Mouse (Mus musculus): ENCODE data around the gene Bdnf. TPM values are rescaled to one million over a fixed set of nuclear protein-coding genes. Genes with fewer than 3 reads are reported as not detected.

Gene Bdnf
- polyA plus RNA-seq, 1 experiment from 2014 or later = 3.2 TPM

- Histone ChIP-seq H3K36me3 (no peaks in the 10 kb centered on the region), H3K4me3 (replicated peaks) (no peak overlapping the region), H3K27ac (replicated peaks) (no peak overlapping the region), H3K9me3 (replicated peaks) (no peaks in the 10 kb centered on the region), H3K9ac (no peak overlapping the region), H3K4me2 (replicated peaks) (no peak overlapping the region), H3K4me1 (no peaks in the 10 kb centered on the region), H3K27me3 (no peaks in the 10 kb centered on the region)
- WGBS = 56% methylated on average over 3 of the region's 3 CpGs
- no peak for ATAC-seq (ENCODE audit: insufficient number of reproducible peaks, low FRiP score, low TSS enrichment, low read depth)
Measured at GRCm38 (mm10) chr2:109743208-109743960, 68.9 kb downstream of the Bdnf start.

DNA sequence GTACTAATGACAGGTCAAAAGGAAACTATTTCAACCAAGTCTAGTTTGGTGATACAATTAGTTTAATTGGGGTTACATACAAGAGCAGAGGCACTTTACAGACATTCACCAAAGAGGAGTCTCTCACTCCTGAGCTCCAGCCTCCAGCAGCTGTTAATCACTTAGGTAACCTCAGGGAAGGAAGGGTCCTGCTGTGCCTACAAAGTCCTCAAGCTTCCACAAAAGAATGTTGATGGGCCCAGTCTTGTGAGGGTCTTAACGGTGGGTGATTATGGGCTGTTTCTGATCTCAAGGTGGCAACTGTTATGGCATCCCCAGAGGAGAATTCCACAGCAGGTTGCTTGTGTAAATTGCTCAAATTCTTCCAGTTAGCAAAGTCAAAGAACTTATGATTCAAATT, 71.7 kb downstream of the Bdnf start:
- H3K27me3 ChIP-seq = no peaks in the 10 kb centered on the region
- H3K4me3 ChIP-seq (replicated peaks) = no peak overlapping the region
- no peak for ATAC-seq (ENCODE audit: insufficient number of reproducible peaks, low FRiP score, low TSS enrichment, low read depth)
- H3K9ac ChIP-seq = no peak overlapping the region
- H3K4me2 ChIP-seq (replicated peaks) = no peak overlapping the region
- WGBS = 13% methylated on average over 1 of the region's 1 CpGs
- no peak overlapping the region for H3K27ac ChIP-seq (replicated peaks)
- H3K9me3 ChIP-seq (replicated peaks) = no peaks in the 10 kb centered on the region
- no peaks in the 10 kb centered on the region for H3K36me3 ChIP-seq
- H3K4me1 ChIP-seq = no peaks in the 10 kb centered on the region

GRCm38 (mm10) chr2:109748412-109748811, 73.9 kb downstream of the Bdnf start:
- H3K9me3 ChIP-seq (replicated peaks) = no peaks in the 10 kb centered on the region
- no peaks in the 10 kb centered on the region for H3K27me3 ChIP-seq
- H3K36me3 ChIP-seq = no peaks in the 10 kb centered on the region
- no peak overlapping the region for H3K4me3 ChIP-seq (replicated peaks)
- H3K4me2 ChIP-seq (replicated peaks) = no peak overlapping the region
- H3K4me1 ChIP-seq = no peaks in the 10 kb centered on the region
- no peak for ATAC-seq (ENCODE audit: insufficient number of reproducible peaks, low FRiP score, low TSS enrichment, low read depth)
- H3K27ac ChIP-seq (replicated peaks) = no peak overlapping the region
- H3K9ac ChIP-seq = no peak overlapping the region

- Histone ChIP-seq H3K4me1 (no peaks in the 10 kb centered on the region), H3K9me3 (replicated peaks) (no peaks in the 10 kb centered on the region), H3K36me3 (no peaks in the 10 kb centered on the region), H3K9ac (no peak overlapping the region), H3K4me2 (replicated peaks) (no peak overlapping the region), H3K27ac (replicated peaks) (no peak overlapping the region), H3K27me3 (no peaks in the 10 kb centered on the region), H3K4me3 (replicated peaks) (no peak overlapping the region)
- WGBS = 69% methylated on average over 4 of the region's 4 CpGs
- no peak for ATAC-seq (ENCODE audit: insufficient number of reproducible peaks, low FRiP score, low TSS enrichment, low read depth)
Measured at GRCm38 (mm10) chr2:109748815-109749214, 74.3 kb downstream of the Bdnf start.

DNA sequence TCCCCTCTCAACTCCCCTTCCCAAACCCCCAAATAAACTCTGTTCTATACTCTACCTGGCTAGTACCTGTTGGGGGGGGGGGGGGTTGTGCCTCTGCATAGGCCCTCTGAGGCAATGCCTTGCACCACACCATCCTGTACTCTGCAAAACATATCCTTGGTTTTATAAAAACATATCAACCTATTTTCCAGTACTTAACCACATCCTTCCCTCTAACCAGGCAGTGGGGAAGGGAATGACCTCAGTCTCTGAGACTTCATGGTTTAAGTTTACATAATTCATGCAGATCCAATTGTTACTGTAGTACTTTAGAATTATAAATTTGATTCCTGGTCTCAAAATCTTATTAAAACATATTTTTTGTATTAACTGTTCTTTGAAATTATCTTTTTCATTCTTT, 75.5 kb downstream of the Bdnf start:
- Histone ChIP-seq H3K27me3 (no peaks in the 10 kb centered on the region), H3K9ac (no peak overlapping the region), H3K4me3 (replicated peaks) (no peak overlapping the region), H3K27ac (replicated peaks) (no peak overlapping the region), H3K4me1 (no peaks in the 10 kb centered on the region), H3K4me2 (replicated peaks) (no peak overlapping the region), H3K9me3 (replicated peaks) (no peaks in the 10 kb centered on the region), H3K36me3 (no peaks in the 10 kb centered on the region)
- ATAC-seq (ENCODE audit: insufficient number of reproducible peaks, low FRiP score, low TSS enrichment, low read depth) = no peak

DNA sequence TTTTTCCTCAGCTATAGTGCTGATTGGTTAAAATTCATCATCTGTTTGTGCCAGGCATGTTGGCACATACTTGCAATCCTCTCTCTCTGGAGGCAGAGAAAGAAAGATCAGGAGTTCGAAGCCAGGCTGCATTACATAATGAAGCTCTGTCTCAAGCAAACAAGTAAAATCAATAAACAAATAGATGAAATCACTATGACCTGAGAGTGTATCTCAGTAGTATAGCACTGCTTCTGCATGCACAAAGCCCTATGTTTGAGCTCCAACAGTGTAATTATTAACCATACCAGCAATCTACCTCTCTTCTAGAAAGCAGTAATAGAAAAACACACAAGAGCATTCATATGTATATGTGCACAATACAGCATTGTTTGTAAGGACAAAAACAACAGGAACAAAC, 76.0 kb downstream of the Bdnf start:
- no peak overlapping the region for H3K9ac ChIP-seq
- H3K4me2 ChIP-seq (replicated peaks) = no peak overlapping the region
- no peak for ATAC-seq (ENCODE audit: insufficient number of reproducible peaks, low FRiP score, low TSS enrichment, low read depth)
- no peaks in the 10 kb centered on the region for H3K4me1 ChIP-seq
- H3K27me3 ChIP-seq = no peaks in the 10 kb centered on the region
- H3K27ac ChIP-seq (replicated peaks) = no peak overlapping the region
- no peaks in the 10 kb centered on the region for H3K9me3 ChIP-seq (replicated peaks)
- no peak overlapping the region for H3K4me3 ChIP-seq (replicated peaks)
- H3K36me3 ChIP-seq = no peaks in the 10 kb centered on the region
- WGBS = 65% methylated on average over 1 of the region's 1 CpGs

GRCm38 (mm10) chr2:109756305-109756704, 81.8 kb downstream of the Bdnf start:
- Histone ChIP-seq H3K9me3 (replicated peaks) (no peaks in the 10 kb centered on the region), H3K4me1 (no peaks in the 10 kb centered on the region), H3K36me3 (no peaks in the 10 kb centered on the region), H3K4me3 (replicated peaks) (no peak overlapping the region), H3K4me2 (replicated peaks) (no peak overlapping the region), H3K9ac (no peak overlapping the region), H3K27me3 (no peaks in the 10 kb centered on the region), H3K27ac (replicated peaks) (no peak overlapping the region)
- 69% methylated on average over 2 of the region's 2 CpGs for WGBS
- ATAC-seq (ENCODE audit: insufficient number of reproducible peaks, low FRiP score, low TSS enrichment, low read depth) = no peak

- Histone ChIP-seq H3K27me3 (no peaks in the 10 kb centered on the region), H3K4me1 (no peaks in the 10 kb centered on the region), H3K9me3 (replicated peaks) (no peaks in the 10 kb centered on the region), H3K4me2 (replicated peaks) (no peak overlapping the region), H3K36me3 (no peaks in the 10 kb centered on the region), H3K4me3 (replicated peaks) (no peak overlapping the region), H3K9ac (no peak overlapping the region), H3K27ac (replicated peaks) (no peak overlapping the region)
- WGBS = 81% methylated on average over 2 of the region's 2 CpGs
- ATAC-seq (ENCODE audit: insufficient number of reproducible peaks, low FRiP score, low TSS enrichment, low read depth) = no peak
Measured at GRCm38 (mm10) chr2:109766772-109767171, 92.3 kb downstream of the Bdnf start.

GRCm38 (mm10) chr2:109768814-109769213, 94.3 kb downstream of the Bdnf start:
- no peak for ATAC-seq (ENCODE audit: insufficient number of reproducible peaks, low FRiP score, low TSS enrichment, low read depth)
- Histone ChIP-seq H3K9ac (no peak overlapping the region), H3K27ac (replicated peaks) (no peak overlapping the region), H3K4me1 (no peaks in the 10 kb centered on the region), H3K27me3 (no peaks in the 10 kb centered on the region), H3K36me3 (no peaks in the 10 kb centered on the region), H3K9me3 (replicated peaks) (no peaks in the 10 kb centered on the region), H3K4me3 (replicated peaks) (no peak overlapping the region), H3K4me2 (replicated peaks) (no peak overlapping the region)
- WGBS = 68% methylated on average over 3 of the region's 3 CpGs

GRCm38 (mm10) chr2:109776374-109776773, 101.9 kb downstream of the Bdnf start:
- ATAC-seq (ENCODE audit: insufficient number of reproducible peaks, low FRiP score, low TSS enrichment, low read depth) = no peak
- 67% methylated on average over 6 of the region's 6 CpGs for WGBS

More at GRCm38 (mm10) chr2:109776374-109776773, 101.9 kb downstream of the Bdnf start:
- no peak overlapping the region for H3K27ac ChIP-seq (replicated peaks)
- no peak overlapping the region for H3K4me2 ChIP-seq (replicated peaks)
- no peaks in the 10 kb centered on the region for H3K36me3 ChIP-seq
- no peaks in the 10 kb centered on the region for H3K9me3 ChIP-seq (replicated peaks)
- H3K9ac ChIP-seq = no peak overlapping the region
- no peak overlapping the region for H3K4me3 ChIP-seq (replicated peaks)
- no peaks in the 10 kb centered on the region for H3K27me3 ChIP-seq
- H3K4me1 ChIP-seq = no peaks in the 10 kb centered on the region
